Mouse (Mus musculus): ENCODE measurements around the gene Fam234b. TPM values are rescaled to one million over a fixed set of nuclear protein-coding genes. Genes with fewer than 3 reads are reported as not detected.

Fam234b gene
- total RNA-seq, 1 experiment, result 7.5 TPM

GRCm38 (mm10) chr6:135150311-135150710 is 47.5 kb upstream of the Fam234b start:
- TF ChIP-seq ZNF384 (IDR thresholded peaks at IDR 0.05; ENCODE audit: low read depth, low read length), result no peak
- in situ Hi-C loops (cut with MboI; ENCODE audit: low sequenced_read_pairs in 2 of 2, unreplicated experiment in 2 of 2), result no loop called here

GRCm38 (mm10) chr6:135153719-135154118 is 44.1 kb upstream of the Fam234b start:
- TF ChIP-seq HCFC1 (IDR thresholded peaks at IDR 0.05; ENCODE audit: borderline replicate concordance, insufficient read depth, low read length) (no peak), CHD2 (IDR thresholded peaks at IDR 0.05; ENCODE audit: low read depth, low read length) (no peak), MAFK (IDR thresholded peaks at IDR 0.05; ENCODE audit: insufficient read depth, low read depth, low read length) (no peak)
- in situ Hi-C loops (cut with MboI; ENCODE audit: low sequenced_read_pairs in 2 of 2, unreplicated experiment in 2 of 2), result no loop called here
- Histone ChIP-seq H3K9me3 (ENCODE audit: control insufficient read depth, insufficient read depth, low read depth, low read length) (no peaks in the 10 kb centered on the region), H3K36me3 (ENCODE audit: control insufficient read depth, insufficient read depth, low read length, poor library complexity, severe bottlenecking) (peaks cover 3% of the 10 kb centered on the region; the same call in 1 of the 2 replicates), H3K27ac (ENCODE audit: insufficient read depth, low read depth, low read length, poor library complexity, severe bottlenecking) (no peak overlapping the region), H3K4me1 (ENCODE audit: control insufficient read depth in 2 of 2, insufficient read depth in 2 of 2, low read length in 2 of 2, poor library complexity in 1 of 2) (peaks cover 0 to 2% of the 10 kb centered on the region in 2 experiments; a peak in 1 of 4 replicates), H3K4me3 (ENCODE audit: insufficient read depth in 1 of 2, low read depth in 1 of 2, low read length in 2 of 2, poor library complexity in 1 of 2, severe bottlenecking in 1 of 2) (no peak overlapping the region), H3K9ac (ENCODE audit: insufficient read depth, low read depth, low read length, poor library complexity, severe bottlenecking) (no peak overlapping the region)
- no peak for DNase-seq (ENCODE audit: low read depth, low spot score)

More at GRCm38 (mm10) chr6:135150311-135150710, 47.5 kb upstream of the Fam234b start:
- no peak overlapping the region for H3K9ac ChIP-seq (ENCODE audit: insufficient read depth, low read depth, low read length, poor library complexity, severe bottlenecking)
- no peak for DNase-seq (ENCODE audit: low read depth, low spot score)
- peaks cover 7% of the 10 kb centered on the region; the same call in 1 of the 2 replicates for H3K36me3 ChIP-seq (ENCODE audit: control insufficient read depth, insufficient read depth, low read length, poor library complexity, severe bottlenecking)
- H3K4me1 ChIP-seq (ENCODE audit: control insufficient read depth in 2 of 2, insufficient read depth in 2 of 2, low read length in 2 of 2, poor library complexity in 1 of 2), result no peaks in the 10 kb centered on the region
- no peak overlapping the region for H3K4me3 ChIP-seq (ENCODE audit: insufficient read depth in 1 of 2, low read depth in 1 of 2, low read length in 2 of 2, poor library complexity in 1 of 2, severe bottlenecking in 1 of 2)
- H3K9me3 ChIP-seq (ENCODE audit: control insufficient read depth, insufficient read depth, low read depth, low read length), result no peaks in the 10 kb centered on the region
- no peak overlapping the region for H3K27ac ChIP-seq (ENCODE audit: insufficient read depth, low read depth, low read length, poor library complexity, severe bottlenecking)

- in situ Hi-C loops (cut with MboI; ENCODE audit: low sequenced_read_pairs in 2 of 2, unreplicated experiment in 2 of 2), result no loop called here
- H3K27ac ChIP-seq (ENCODE audit: insufficient read depth, low read depth, low read length, poor library complexity, severe bottlenecking), result no peak overlapping the region
- peaks cover 0 to 2% of the 10 kb centered on the region in 2 experiments; a peak in 1 of 4 replicates for H3K4me1 ChIP-seq (ENCODE audit: control insufficient read depth in 2 of 2, insufficient read depth in 2 of 2, low read length in 2 of 2, poor library complexity in 1 of 2)
- no peak for DNase-seq (ENCODE audit: low read depth, low spot score)
- no peaks in the 10 kb centered on the region; the same call in 1 of the 2 replicates for H3K36me3 ChIP-seq (ENCODE audit: control insufficient read depth, insufficient read depth, low read length, poor library complexity, severe bottlenecking)
- no peak for TF ChIP-seq CHD2 (IDR thresholded peaks at IDR 0.05; ENCODE audit: low read depth, low read length)
- TF ChIP-seq HCFC1 (IDR thresholded peaks at IDR 0.05; ENCODE audit: borderline replicate concordance, insufficient read depth, low read length), result no peak
- no peak for TF ChIP-seq MAFK (IDR thresholded peaks at IDR 0.05; ENCODE audit: insufficient read depth, low read depth, low read length)
- no peak for TF ChIP-seq ZC3H11A (IDR thresholded peaks at IDR 0.05; ENCODE audit: borderline replicate concordance, low read depth, low read length)
- no peak for TF ChIP-seq ZNF384 (IDR thresholded peaks at IDR 0.05; ENCODE audit: low read depth, low read length)
- H3K9me3 ChIP-seq (ENCODE audit: control insufficient read depth, insufficient read depth, low read depth, low read length), result no peaks in the 10 kb centered on the region
- no peak overlapping the region for H3K9ac ChIP-seq (ENCODE audit: insufficient read depth, low read depth, low read length, poor library complexity, severe bottlenecking)
- no peak overlapping the region for H3K4me3 ChIP-seq (ENCODE audit: insufficient read depth in 1 of 2, low read depth in 1 of 2, low read length in 2 of 2, poor library complexity in 1 of 2, severe bottlenecking in 1 of 2)
Observed at GRCm38 (mm10) chr6:135156597-135156996, 41.2 kb upstream of the Fam234b start.

- H3K4me1 ChIP-seq (ENCODE audit: control insufficient read depth in 2 of 2, insufficient read depth in 2 of 2, low read length in 2 of 2, poor library complexity in 1 of 2), result peaks cover 0 to 2% of the 10 kb centered on the region in 2 experiments; a peak in 1 of 4 replicates
- TF ChIP-seq HCFC1 (IDR thresholded peaks at IDR 0.05; ENCODE audit: borderline replicate concordance, insufficient read depth, low read length) (no peak), ZNF384 (IDR thresholded peaks at IDR 0.05; ENCODE audit: low read depth, low read length) (no peak), MAFK (IDR thresholded peaks at IDR 0.05; ENCODE audit: insufficient read depth, low read depth, low read length) (no peak), ZC3H11A (IDR thresholded peaks at IDR 0.05; ENCODE audit: borderline replicate concordance, low read depth, low read length) (no peak), CHD2 (IDR thresholded peaks at IDR 0.05; ENCODE audit: low read depth, low read length) (no peak)
- no peak overlapping the region for H3K9ac ChIP-seq (ENCODE audit: insufficient read depth, low read depth, low read length, poor library complexity, severe bottlenecking)
- no peak overlapping the region for H3K27ac ChIP-seq (ENCODE audit: insufficient read depth, low read depth, low read length, poor library complexity, severe bottlenecking)
- H3K36me3 ChIP-seq (ENCODE audit: control insufficient read depth, insufficient read depth, low read length, poor library complexity, severe bottlenecking), result no peaks in the 10 kb centered on the region; the same call in 1 of the 2 replicates
- in situ Hi-C loops (cut with MboI; ENCODE audit: low sequenced_read_pairs in 2 of 2, unreplicated experiment in 2 of 2), result no loop called here
- no peak for DNase-seq (ENCODE audit: low read depth, low spot score)
- no peaks in the 10 kb centered on the region for H3K9me3 ChIP-seq (ENCODE audit: control insufficient read depth, insufficient read depth, low read depth, low read length)
- H3K4me3 ChIP-seq (ENCODE audit: insufficient read depth in 1 of 2, low read depth in 1 of 2, low read length in 2 of 2, poor library complexity in 1 of 2, severe bottlenecking in 1 of 2), result no peak overlapping the region
Observed at GRCm38 (mm10) chr6:135157496-135157895, 40.3 kb upstream of the Fam234b start.

- TF ChIP-seq CHD2 (IDR thresholded peaks at IDR 0.05; ENCODE audit: low read depth, low read length) (no peak), HCFC1 (IDR thresholded peaks at IDR 0.05; ENCODE audit: borderline replicate concordance, insufficient read depth, low read length) (no peak), ZC3H11A (IDR thresholded peaks at IDR 0.05; ENCODE audit: borderline replicate concordance, low read depth, low read length) (no peak), MAFK (IDR thresholded peaks at IDR 0.05; ENCODE audit: insufficient read depth, low read depth, low read length) (no peak), ZNF384 (IDR thresholded peaks at IDR 0.05; ENCODE audit: low read depth, low read length) (no peak)
- Histone ChIP-seq H3K36me3 (ENCODE audit: control insufficient read depth, insufficient read depth, low read length, poor library complexity, severe bottlenecking) (no peaks in the 10 kb centered on the region; the same call in 1 of the 2 replicates), H3K9ac (ENCODE audit: insufficient read depth, low read depth, low read length, poor library complexity, severe bottlenecking) (no peak overlapping the region), H3K9me3 (ENCODE audit: control insufficient read depth, insufficient read depth, low read depth, low read length) (no peaks in the 10 kb centered on the region), H3K4me3 (ENCODE audit: insufficient read depth in 1 of 2, low read depth in 1 of 2, low read length in 2 of 2, poor library complexity in 1 of 2, severe bottlenecking in 1 of 2) (no peak overlapping the region), H3K4me1 (ENCODE audit: control insufficient read depth in 2 of 2, insufficient read depth in 2 of 2, low read length in 2 of 2, poor library complexity in 1 of 2) (peaks cover 0 to 2% of the 10 kb centered on the region in 2 experiments; a peak in 1 of 4 replicates), H3K27ac (ENCODE audit: insufficient read depth, low read depth, low read length, poor library complexity, severe bottlenecking) (no peak overlapping the region)
- DNase-seq (ENCODE audit: low read depth, low spot score), result no peak
- in situ Hi-C loops (cut with MboI; ENCODE audit: low sequenced_read_pairs in 2 of 2, unreplicated experiment in 2 of 2), result no loop called here
Observed at GRCm38 (mm10) chr6:135158509-135158908, 39.3 kb upstream of the Fam234b start.
